Mouse (Mus musculus): ENCODE measurements around the gene Alkal2. TPM values are rescaled to one million over a fixed set of nuclear protein-coding genes. Genes with fewer than 3 reads are reported as not detected.
A peak's percentile ranks its signal among the peaks of the same experiment; 100 is the strongest.

Gene Alkal2
- total RNA-seq (2012; rRNA removed), result not detected in 2 replicates

DNA sequence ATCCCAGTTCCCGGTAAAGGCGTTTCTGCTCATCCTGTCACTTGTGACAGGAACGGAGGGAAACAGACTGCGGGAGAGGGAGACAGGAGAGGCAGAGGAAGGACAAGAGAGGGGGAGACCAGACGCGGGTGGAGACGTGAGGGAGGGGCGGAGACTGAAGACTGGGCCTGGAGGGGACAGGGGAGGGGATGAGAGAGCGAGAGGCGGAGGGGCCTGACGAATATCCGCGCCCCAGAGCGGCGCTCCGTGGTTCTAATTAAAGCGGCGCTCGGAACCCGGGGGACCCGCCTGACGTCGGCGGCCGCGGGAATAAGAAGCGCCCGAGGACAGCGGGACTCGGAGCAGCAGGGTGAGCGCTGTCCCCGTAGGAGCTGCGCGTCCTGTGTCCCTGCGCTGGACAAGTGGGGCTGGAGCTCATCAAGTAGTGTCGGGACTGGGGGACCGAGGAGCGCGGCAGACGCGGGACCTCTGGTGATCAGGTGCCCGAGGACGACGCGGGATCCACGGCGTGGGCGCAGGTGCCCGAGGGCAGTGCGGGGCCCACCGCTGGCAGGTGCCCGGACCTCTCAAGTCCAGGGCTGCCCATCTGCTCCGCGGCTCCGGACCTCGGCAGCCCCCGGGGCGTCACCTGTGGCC lies at the start of gene Alkal2:
TSS of gene Alkal2 (plus strand) at position 337 of the 636 bp plus-strand sequence.
- Histone ChIP-seq H3K36me3 (ENCODE audit: control insufficient read depth, insufficient read depth, low read length, poor library complexity, severe bottlenecking) (no peaks in the 10 kb centered on the region), H3K9me3 (ENCODE audit: control insufficient read depth, insufficient read depth, low read depth, low read length) (no peaks in the 10 kb centered on the region), H3K4me3 (ENCODE audit: insufficient read depth in 1 of 2, low read depth in 1 of 2, low read length in 2 of 2, poor library complexity in 1 of 2, severe bottlenecking in 1 of 2) (peak within 1 kb of the TSS; percentile 64 to 72), H3K9ac (ENCODE audit: insufficient read depth, low read depth, low read length, poor library complexity, severe bottlenecking) (peak within 1 kb of the TSS; percentile 27; the same call in 1 of the 2 replicates), H3K4me1 (ENCODE audit: control insufficient read depth in 2 of 2, insufficient read depth in 2 of 2, low read length in 2 of 2, poor library complexity in 1 of 2) (peaks cover 0 to 3% of the 10 kb centered on the region in 2 experiments; a peak in 1 of 4 replicates), H3K27ac (ENCODE audit: insufficient read depth, low read depth, low read length, poor library complexity, severe bottlenecking) (no peak within 1 kb of the TSS)
- DNase-seq (ENCODE audit: low read depth, low spot score), result no peak
- TF ChIP-seq ZC3H11A (IDR thresholded peaks at IDR 0.05; ENCODE audit: borderline replicate concordance, low read depth, low read length), result no peak
- TF ChIP-seq ZNF384 (IDR thresholded peaks at IDR 0.05; ENCODE audit: low read depth, low read length), result no peak
- TF ChIP-seq HCFC1 (IDR thresholded peaks at IDR 0.05; ENCODE audit: borderline replicate concordance, insufficient read depth, low read length), result no peak
- TF ChIP-seq CHD2 (IDR thresholded peaks at IDR 0.05; ENCODE audit: low read depth, low read length), result no peak
- no peak for TF ChIP-seq MAFK (IDR thresholded peaks at IDR 0.05; ENCODE audit: insufficient read depth, low read depth, low read length)
- in situ Hi-C loops (cut with MboI; ENCODE audit: low sequenced_read_pairs in 2 of 2, unreplicated experiment in 2 of 2), result loop anchor here in 1 of 2 experiments (5.0 kb wide), 1 partner anchor 287 kb away; no protein-coding TSS in a partner anchor

DNA sequence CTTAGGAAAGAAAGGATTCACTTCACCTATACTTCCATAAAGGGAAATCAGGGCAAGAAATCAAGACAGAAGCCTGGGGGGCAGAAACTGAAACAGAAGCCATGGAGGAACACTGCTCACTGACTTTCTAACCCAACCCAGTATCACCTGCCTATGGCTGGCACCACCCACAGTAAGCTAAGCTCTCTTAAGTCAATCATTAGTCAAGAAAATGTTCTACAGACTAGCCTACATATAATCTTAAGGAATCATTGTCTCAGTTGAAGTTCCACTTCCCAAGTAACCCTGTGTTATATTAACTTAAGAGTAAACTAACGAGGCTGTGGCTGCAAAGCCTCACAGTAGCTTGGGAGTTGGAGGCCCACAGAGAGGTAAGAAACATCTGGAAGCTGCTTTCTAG lies 35.6 kb upstream of the Alkal2 start:
- TF ChIP-seq ZC3H11A (IDR thresholded peaks at IDR 0.05; ENCODE audit: borderline replicate concordance, low read depth, low read length) (no peak), HCFC1 (IDR thresholded peaks at IDR 0.05; ENCODE audit: borderline replicate concordance, insufficient read depth, low read length) (no peak), CHD2 (IDR thresholded peaks at IDR 0.05; ENCODE audit: low read depth, low read length) (no peak), MAFK (IDR thresholded peaks at IDR 0.05; ENCODE audit: insufficient read depth, low read depth, low read length) (no peak), ZNF384 (IDR thresholded peaks at IDR 0.05; ENCODE audit: low read depth, low read length) (no peak)
- no peak for DNase-seq (ENCODE audit: low read depth, low spot score)
- Histone ChIP-seq H3K9ac (ENCODE audit: insufficient read depth, low read depth, low read length, poor library complexity, severe bottlenecking) (no peak overlapping the region), H3K4me1 (ENCODE audit: control insufficient read depth in 2 of 2, insufficient read depth in 2 of 2, low read length in 2 of 2, poor library complexity in 1 of 2) (no peaks in the 10 kb centered on the region), H3K9me3 (ENCODE audit: control insufficient read depth, insufficient read depth, low read depth, low read length) (no peaks in the 10 kb centered on the region), H3K4me3 (ENCODE audit: insufficient read depth in 1 of 2, low read depth in 1 of 2, low read length in 2 of 2, poor library complexity in 1 of 2, severe bottlenecking in 1 of 2) (no peak overlapping the region), H3K27ac (ENCODE audit: insufficient read depth, low read depth, low read length, poor library complexity, severe bottlenecking) (no peak overlapping the region), H3K36me3 (ENCODE audit: control insufficient read depth, insufficient read depth, low read length, poor library complexity, severe bottlenecking) (no peaks in the 10 kb centered on the region)
- in situ Hi-C loops (cut with MboI; ENCODE audit: low sequenced_read_pairs in 2 of 2, unreplicated experiment in 2 of 2), result no loop called here

GRCm38 (mm10) chr12:30850902-30851301 lies 33.2 kb upstream of the Alkal2 start:
- Histone ChIP-seq H3K27ac (ENCODE audit: insufficient read depth, low read depth, low read length, poor library complexity, severe bottlenecking) (no peak overlapping the region), H3K4me1 (ENCODE audit: control insufficient read depth in 2 of 2, insufficient read depth in 2 of 2, low read length in 2 of 2, poor library complexity in 1 of 2) (no peaks in the 10 kb centered on the region), H3K4me3 (ENCODE audit: insufficient read depth in 1 of 2, low read depth in 1 of 2, low read length in 2 of 2, poor library complexity in 1 of 2, severe bottlenecking in 1 of 2) (no peak overlapping the region), H3K9me3 (ENCODE audit: control insufficient read depth, insufficient read depth, low read depth, low read length) (no peaks in the 10 kb centered on the region), H3K36me3 (ENCODE audit: control insufficient read depth, insufficient read depth, low read length, poor library complexity, severe bottlenecking) (no peaks in the 10 kb centered on the region), H3K9ac (ENCODE audit: insufficient read depth, low read depth, low read length, poor library complexity, severe bottlenecking) (no peak overlapping the region)
- in situ Hi-C loops (cut with MboI; ENCODE audit: low sequenced_read_pairs in 2 of 2, unreplicated experiment in 2 of 2), result no loop called here
- DNase-seq (ENCODE audit: low read depth, low spot score), result no peak
- TF ChIP-seq HCFC1 (IDR thresholded peaks at IDR 0.05; ENCODE audit: borderline replicate concordance, insufficient read depth, low read length) (no peak), ZC3H11A (IDR thresholded peaks at IDR 0.05; ENCODE audit: borderline replicate concordance, low read depth, low read length) (no peak), MAFK (IDR thresholded peaks at IDR 0.05; ENCODE audit: insufficient read depth, low read depth, low read length) (no peak), ZNF384 (IDR thresholded peaks at IDR 0.05; ENCODE audit: low read depth, low read length) (no peak), CHD2 (IDR thresholded peaks at IDR 0.05; ENCODE audit: low read depth, low read length) (no peak)

DNA sequence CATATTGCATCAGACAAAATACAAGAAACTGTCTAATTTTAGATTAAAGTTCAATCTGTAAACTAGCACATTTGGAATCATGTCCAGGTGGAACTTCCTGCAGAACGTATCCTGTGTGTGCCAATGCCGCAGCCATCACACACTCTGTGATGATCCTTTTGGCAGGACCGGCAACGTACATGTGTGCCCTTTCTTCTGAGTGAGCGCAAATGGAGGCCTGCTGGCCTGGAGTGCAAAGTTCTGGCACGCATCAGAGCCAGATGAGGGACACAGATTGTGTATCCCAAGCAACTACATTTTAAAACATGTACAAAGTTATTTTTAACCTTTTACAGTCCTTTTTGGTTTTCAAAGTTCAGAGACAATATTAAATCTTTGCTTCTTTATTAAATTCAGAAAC lies 32.3 kb upstream of the Alkal2 start:
- H3K36me3 ChIP-seq (ENCODE audit: control insufficient read depth, insufficient read depth, low read length, poor library complexity, severe bottlenecking), result no peaks in the 10 kb centered on the region
- H3K4me3 ChIP-seq (ENCODE audit: insufficient read depth in 1 of 2, low read depth in 1 of 2, low read length in 2 of 2, poor library complexity in 1 of 2, severe bottlenecking in 1 of 2), result no peak overlapping the region
- no peaks in the 10 kb centered on the region for H3K4me1 ChIP-seq (ENCODE audit: control insufficient read depth in 2 of 2, insufficient read depth in 2 of 2, low read length in 2 of 2, poor library complexity in 1 of 2)
- no peaks in the 10 kb centered on the region for H3K9me3 ChIP-seq (ENCODE audit: control insufficient read depth, insufficient read depth, low read depth, low read length)
- H3K9ac ChIP-seq (ENCODE audit: insufficient read depth, low read depth, low read length, poor library complexity, severe bottlenecking), result no peak overlapping the region
- TF ChIP-seq CHD2 (IDR thresholded peaks at IDR 0.05; ENCODE audit: low read depth, low read length), result no peak
- no peak for DNase-seq (ENCODE audit: low read depth, low spot score)
- H3K27ac ChIP-seq (ENCODE audit: insufficient read depth, low read depth, low read length, poor library complexity, severe bottlenecking), result no peak overlapping the region
- in situ Hi-C loops (cut with MboI; ENCODE audit: low sequenced_read_pairs in 2 of 2, unreplicated experiment in 2 of 2), result no loop called here

Data from ES-E14 (cell line).